14 mouse cellular contexts compared by ENCODE assay signal in genomic region chr12:4444946-4445345, GRCm38 (mm10).
"Had no signal": no experiment of that assay in that cellular context is flagged by ENCODE, and none has a peak within 500 bp of the region (broad histone marks: within the 10 kb centered on the region; RNA-seq: fewer than 3 reads in every experiment).

No protein-coding gene starts in this region.

- H3K4me2 ChIP-seq: liver, embryonic 12.5 days; midbrain, embryonic 11.5 days had no signal

- H3K4me1 ChIP-seq: liver, embryonic 12.5 days had no signal

- ATAC-seq: intestine, postnatal 0 days; liver, embryonic 12.5 days; midbrain, embryonic 16.5 days had no signal

- H3K9ac ChIP-seq: liver, embryonic 12.5 days had no signal

- H3K4me3 ChIP-seq: layer of hippocampus, adult 2 months; liver, embryonic 12.5 days; megakaryocyte, embryonic 14.5 days had no signal

- H3K27ac ChIP-seq: layer of hippocampus, adult 2 months; liver, embryonic 12.5 days had no signal

- DNase-seq: kidney, adult 8-10 months; kidney, postnatal 36 days; left cerebral cortex, postnatal 4 days; lung, postnatal 36 days; right cerebral cortex, postnatal 4 days; spleen, adult 18-20 months; thymus, adult 18-20 months; thymus, postnatal 14 days had no signal

- H3K36me3 ChIP-seq: liver, embryonic 12.5 days had no signal

- H3K27me3 ChIP-seq: liver, embryonic 12.5 days; megakaryocyte, embryonic 14.5 days had no signal

- H3K9me3 ChIP-seq: liver, embryonic 12.5 days; megakaryocyte, embryonic 14.5 days had no signal
